Mouse (Mus musculus) liver, embryonic 11.5 days (tissue): ENCODE measurements at regions not wholly inside any gene's neighbourhood (a gene's known extent, or its start where the extent isn't known, plus 50 kb on each side); places are given as distances from the start of the nearest gene placed in this dataset.

Experiments used
- ATAC-seq: fragments of 200-750 bp; cut with Nextera tagmentation; replicated peaks from 2 replicates; pipeline ENCODE4 v1.8.0; 2017; ENCODE audit warnings: moderate number of reproducible peaks, mild to moderate bottlenecking, moderate TSS enrichment, moderate library complexity; ENCODE audit not compliant: low FRiP score
- DNase-seq: peaks from one replicate; pipeline ENCODE4 v3.0.0-alpha.2; 2017; ENCODE audit warnings: low spot score
- H3K27ac ChIP-seq: fragments of 300-500 bp; sonication (generic); 2 replicates; pipeline ENCODE4 v1.5.1; 2014; ENCODE audit warnings: mild to moderate bottlenecking, low read depth, low read length, control low read depth
- H3K27me3 ChIP-seq: fragments of 300-500 bp; sonication (generic); replicated peaks from 2 replicates; pipeline ENCODE4 v1.6.1; 2014; ENCODE audit warnings: low read length, mixed read lengths; ENCODE audit not compliant: control insufficient read depth, insufficient read depth
- H3K36me3 ChIP-seq: fragments of 300-500 bp; sonication (generic); 2 replicates; pipeline ENCODE4 v1.6.1; 2014; ENCODE audit warnings: mild to moderate bottlenecking, low read length, moderate library complexity, mixed read lengths; ENCODE audit not compliant: control insufficient read depth, insufficient read depth
- H3K4me1 ChIP-seq: fragments of 300-500 bp; sonication (generic); replicated peaks from 2 replicates; pipeline ENCODE4 v1.6.1; 2014; ENCODE audit warnings: low read length, mixed read lengths; ENCODE audit not compliant: control insufficient read depth, insufficient read depth
- H3K4me2 ChIP-seq: fragments of 300-500 bp; sonication (generic); 2 replicates; pipeline ENCODE4 v1.6.1; 2014; ENCODE audit warnings: mild to moderate bottlenecking, control low read depth, moderate library complexity
- H3K4me3 ChIP-seq: fragments of 300-500 bp; sonication (generic); 2 replicates; pipeline ENCODE4 v1.5.1; 2014; ENCODE audit warnings: low read depth, low read length, control low read depth
- H3K9ac ChIP-seq: fragments of 300-500 bp; sonication (generic); 2 replicates; pipeline ENCODE4 v1.6.1; 2014; ENCODE audit warnings: low read depth, low read length, control low read depth
- H3K9me3 ChIP-seq: fragments of 300-500 bp; sonication (generic); 2 replicates; pipeline ENCODE4 v1.6.1; 2016; ENCODE audit warnings: low read length, inconsistent platforms, mixed read lengths; ENCODE audit not compliant: control insufficient read depth
- WGBS: fragments of 180-500 bp; shearing (Covaris S2); extraction: QIAGEN DNeasy Blood & Tissue Kit; methylation state at CpG from one replicate; pipeline ENCODE4 v1.1.7; 2014; 5-methylcytosine and 5-hydroxymethylcytosine counted together

- H3K27me3 ChIP-seq = no peaks in the 10 kb centered on the region
- peaks cover 7% of the 10 kb centered on the region for H3K4me1 ChIP-seq
- H3K9me3 ChIP-seq = no peaks in the 10 kb centered on the region
- no peak overlapping the region for H3K9ac ChIP-seq
- no peaks in the 10 kb centered on the region for H3K36me3 ChIP-seq
- H3K4me3 ChIP-seq = no peak overlapping the region
- WGBS = 64% methylated on average over 5 of the region's 5 CpGs
- no peak overlapping the region for H3K4me2 ChIP-seq
- no peak for DNase-seq
- no peak for ATAC-seq
- H3K27ac ChIP-seq = no peak overlapping the region
Observed at GRCm38 (mm10) chr13:43952972-43953592, 168.5 kb downstream of the Cd83 start.

GRCm38 (mm10) chr13:43954714-43955393 lies 170.3 kb downstream of the Cd83 start:
- Histone ChIP-seq H3K4me3 (no peak overlapping the region), H3K9me3 (no peaks in the 10 kb centered on the region), H3K27me3 (no peaks in the 10 kb centered on the region), H3K9ac (no peak overlapping the region), H3K4me1 (peaks cover 7% of the 10 kb centered on the region), H3K4me2 (no peak overlapping the region), H3K36me3 (no peaks in the 10 kb centered on the region), H3K27ac (no peak overlapping the region)
- WGBS = 82% methylated on average over 10 of the region's 10 CpGs
- ATAC-seq (no peak), DNase-seq (no peak)

GRCm38 (mm10) chr13:43957046-43957445 lies 172.5 kb downstream of the Cd83 start:
- H3K9me3 ChIP-seq = no peaks in the 10 kb centered on the region
- H3K36me3 ChIP-seq = no peaks in the 10 kb centered on the region
- no peak for DNase-seq
- no peaks in the 10 kb centered on the region for H3K27me3 ChIP-seq
- peaks cover 7% of the 10 kb centered on the region for H3K4me1 ChIP-seq
- H3K4me3 ChIP-seq = no peak overlapping the region
- no peak overlapping the region for H3K27ac ChIP-seq
- ATAC-seq = no peak
- WGBS = 82% methylated on average over 2 of the region's 2 CpGs
- no peak overlapping the region for H3K4me2 ChIP-seq
- H3K9ac ChIP-seq = no peak overlapping the region

DNA sequence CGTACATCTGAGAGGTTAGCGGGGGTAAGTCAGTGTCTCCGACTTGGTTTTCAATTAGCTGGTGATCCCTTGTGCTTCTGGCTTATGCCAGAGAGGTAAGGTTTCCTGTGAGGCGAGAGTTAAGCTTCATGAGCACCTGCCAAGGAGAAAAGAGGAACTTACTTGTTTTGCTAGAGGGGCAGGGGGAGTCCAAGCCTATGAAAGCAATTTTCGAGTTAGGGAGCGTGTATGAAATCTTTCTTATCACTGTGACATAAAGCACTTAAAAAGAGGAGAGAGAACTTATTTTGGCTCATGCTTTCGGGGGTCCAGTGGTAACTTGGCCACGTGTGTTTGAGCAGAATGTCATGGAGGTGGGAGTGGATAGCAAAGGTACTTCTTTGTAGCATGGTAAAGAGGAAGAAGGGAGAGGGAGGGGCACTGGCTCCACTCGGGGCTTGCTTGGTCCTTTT lies 174.6 kb downstream of the Cd83 start:
- WGBS = 46% methylated on average over 9 of the region's 9 CpGs
- no peaks in the 10 kb centered on the region for H3K9me3 ChIP-seq
- no peak overlapping the region for H3K9ac ChIP-seq
- H3K36me3 ChIP-seq = no peaks in the 10 kb centered on the region
- H3K4me1 ChIP-seq = no peaks in the 10 kb centered on the region
- ATAC-seq (no peak), DNase-seq (no peak)
- H3K27ac ChIP-seq = no peak overlapping the region
- no peaks in the 10 kb centered on the region for H3K27me3 ChIP-seq
- no peak overlapping the region for H3K4me3 ChIP-seq
- H3K4me2 ChIP-seq = no peak overlapping the region

- no peak overlapping the region for H3K4me2 ChIP-seq
- DNase-seq (no peak), ATAC-seq (no peak)
- no peaks in the 10 kb centered on the region for H3K9me3 ChIP-seq
- no peak overlapping the region for H3K4me3 ChIP-seq
- H3K27ac ChIP-seq = no peak overlapping the region
- no peak overlapping the region for H3K9ac ChIP-seq
- no peaks in the 10 kb centered on the region for H3K27me3 ChIP-seq
- H3K36me3 ChIP-seq = no peaks in the 10 kb centered on the region
- no peaks in the 10 kb centered on the region for H3K4me1 ChIP-seq
- 76% methylated on average over 6 of the region's 6 CpGs for WGBS
Observed at GRCm38 (mm10) chr13:43961047-43961690, 176.6 kb downstream of the Cd83 start.

- Histone ChIP-seq H3K9me3 (no peaks in the 10 kb centered on the region), H3K9ac (no peak overlapping the region), H3K36me3 (no peaks in the 10 kb centered on the region), H3K27me3 (no peaks in the 10 kb centered on the region), H3K4me2 (no peak overlapping the region), H3K4me1 (no peaks in the 10 kb centered on the region), H3K27ac (no peak overlapping the region), H3K4me3 (no peak overlapping the region)
- ATAC-seq (no peak), DNase-seq (no peak)
- WGBS = 79% methylated on average over 3 of the region's 3 CpGs
Observed at GRCm38 (mm10) chr13:43961987-43962386, 177.4 kb downstream of the Cd83 start.

DNA sequence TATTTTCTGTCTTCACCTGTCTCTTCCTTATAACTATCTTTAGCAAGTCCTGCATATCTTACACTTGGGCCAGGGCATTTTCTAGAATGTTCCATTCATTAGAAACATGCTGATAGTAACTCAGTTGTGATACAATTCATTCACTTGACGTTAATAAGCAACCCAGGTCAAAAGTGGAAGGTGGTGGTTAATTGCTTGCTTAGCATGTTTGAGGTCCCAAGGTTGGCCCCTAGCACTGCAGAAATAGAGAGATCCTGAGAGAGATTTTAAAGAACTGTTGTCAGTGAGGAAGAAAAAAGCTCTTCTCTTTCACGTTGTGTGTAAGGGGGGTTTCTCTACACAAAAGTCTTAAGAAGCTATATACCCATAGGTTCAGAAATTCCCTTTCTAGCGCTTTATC lies 178.7 kb downstream of the Cd83 start:
- WGBS = 76% methylated on average over 3 of the region's 3 CpGs
- Histone ChIP-seq H3K4me3 (no peak overlapping the region), H3K9me3 (no peaks in the 10 kb centered on the region), H3K27ac (no peak overlapping the region), H3K27me3 (no peaks in the 10 kb centered on the region), H3K4me1 (no peaks in the 10 kb centered on the region), H3K36me3 (no peaks in the 10 kb centered on the region), H3K4me2 (no peak overlapping the region), H3K9ac (no peak overlapping the region)
- ATAC-seq (no peak), DNase-seq (no peak)

- 82% methylated on average over 4 of the region's 4 CpGs for WGBS
- H3K36me3 ChIP-seq = no peaks in the 10 kb centered on the region
- no peaks in the 10 kb centered on the region for H3K9me3 ChIP-seq
- H3K4me3 ChIP-seq = no peak overlapping the region
- H3K27ac ChIP-seq = no peak overlapping the region
- no peak overlapping the region for H3K9ac ChIP-seq
- no peak overlapping the region for H3K4me2 ChIP-seq
- DNase-seq (no peak), ATAC-seq (no peak)
- no peaks in the 10 kb centered on the region for H3K27me3 ChIP-seq
- H3K4me1 ChIP-seq = no peaks in the 10 kb centered on the region
Observed at GRCm38 (mm10) chr13:43965256-43965905, 180.8 kb downstream of the Cd83 start.
